Mouse (Mus musculus) Muller cell, postnatal 12 days (primary cell): ENCODE measurements around the gene Eif3i.

Source experiments
- DNase-seq: peaks from one replicate; pipeline ENCODE4 v3.0.0-alpha.2; 2015; ENCODE audit errors: inconsistent ontology term

Gene Eif3i

GRCm38 (mm10) chr4:129618786-129619691 lies 18.6 kb upstream of the Eif3i start, which contains the start of gene Iqcc:
Gene Iqcc (minus strand): TSS chr4:129619099.
- peak; percentile 94 for DNase-seq

DNA sequence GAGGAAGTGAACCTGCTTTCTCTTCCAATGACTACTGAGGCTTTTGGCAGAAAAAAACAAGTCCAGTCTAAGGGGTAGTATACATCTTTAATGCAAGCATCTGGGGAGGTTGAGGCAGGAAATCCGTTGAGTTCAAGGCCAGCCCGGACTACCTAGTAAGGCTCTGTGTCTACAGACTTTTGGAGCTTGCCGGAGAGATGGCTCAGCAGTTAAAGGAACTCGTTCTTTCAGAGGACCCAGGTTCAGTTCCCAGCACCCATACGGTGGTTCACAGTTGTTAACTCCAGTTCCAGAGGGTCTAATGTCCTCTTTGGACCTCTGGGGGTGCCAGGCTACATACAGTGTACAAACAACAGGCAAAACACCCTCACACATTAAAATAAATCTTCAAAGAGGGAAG lies 17.6 kb upstream of the Eif3i start:
- no peak for DNase-seq

DNA sequence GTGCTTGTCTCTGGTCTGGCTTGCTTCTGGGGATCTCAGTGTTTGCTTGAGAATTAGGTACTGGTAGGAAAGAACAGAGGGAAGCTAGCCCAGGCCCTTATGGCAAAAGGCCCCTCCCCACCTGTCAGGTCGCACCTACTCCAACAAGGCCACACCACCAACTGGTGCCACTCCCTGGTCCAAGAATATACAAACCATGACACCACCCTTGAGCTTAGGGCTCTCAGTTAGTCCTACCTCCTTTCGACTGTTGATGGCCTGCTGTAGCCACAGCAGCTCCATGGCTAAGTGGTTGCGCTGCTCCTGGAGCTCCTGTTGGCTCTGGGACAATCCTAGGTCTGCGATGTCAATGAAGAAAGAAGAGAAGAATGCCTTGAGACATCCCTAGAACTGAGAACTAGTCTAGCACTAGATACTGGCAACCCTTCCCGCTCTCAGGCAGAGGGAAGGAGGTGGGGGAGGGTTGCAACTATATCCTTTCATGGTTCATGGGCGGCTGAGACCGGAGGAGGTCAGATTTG lies 16.7 kb upstream of the Eif3i start:
- no peak for DNase-seq

GRCm38 (mm10) chr4:129616631-129617030 lies 16.2 kb upstream of the Eif3i start:
- no peak for DNase-seq

DNA sequence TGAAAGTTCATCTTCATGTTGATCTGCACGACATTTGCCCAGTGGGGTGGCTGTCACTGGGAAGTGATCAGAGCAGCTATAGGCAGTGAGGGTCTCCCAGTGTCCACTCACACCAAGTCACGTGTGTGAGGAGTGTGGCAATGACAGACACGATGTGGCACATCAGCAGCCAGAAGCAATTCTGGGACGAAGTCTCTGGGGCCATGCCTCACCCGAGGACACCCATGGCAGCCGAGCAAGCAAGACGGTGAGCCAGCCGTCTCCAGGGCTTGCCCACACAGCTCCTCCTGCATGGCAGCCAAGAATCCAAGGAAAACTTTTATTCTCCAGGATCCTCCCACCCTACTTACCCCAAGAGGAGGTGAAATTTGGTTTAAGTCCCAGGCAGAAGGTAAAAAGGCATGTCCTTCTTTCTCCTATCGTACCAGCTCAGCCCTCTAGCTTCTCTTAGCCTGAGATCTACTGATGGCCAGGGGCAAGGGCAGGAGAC lies 15.4 kb upstream of the Eif3i start:
- DNase-seq: no peak

GRCm38 (mm10) chr4:129614093-129614492 lies 13.6 kb upstream of the Eif3i start, which contains the start of gene Dcdc2b:
Gene Dcdc2b (minus strand): TSS chr4:129614257.
- no peak for DNase-seq

DNA sequence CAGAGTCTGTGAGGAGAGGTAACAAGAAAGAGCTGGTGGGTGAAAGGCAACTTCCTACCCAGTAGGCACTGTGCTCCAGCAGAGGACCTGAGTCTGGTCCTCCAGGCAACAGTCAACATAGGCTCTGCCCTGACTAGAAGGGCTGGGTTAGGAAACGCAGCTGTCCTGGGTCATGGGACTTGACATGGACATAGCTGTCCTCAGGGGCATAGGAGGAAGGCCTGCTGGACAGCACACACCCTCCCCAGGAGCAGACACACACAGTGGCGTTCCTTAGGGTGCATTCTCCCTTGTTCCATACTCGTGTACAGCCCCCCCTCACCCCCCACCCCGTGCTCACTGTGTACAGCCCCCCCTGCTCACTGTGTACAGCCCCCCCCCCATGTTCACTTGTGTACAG lies 10.0 kb upstream of the Eif3i start:
- DNase-seq: no peak

GRCm38 (mm10) chr4:129610026-129610425 lies 9.6 kb upstream of the Eif3i start:
- no peak for DNase-seq

DNA sequence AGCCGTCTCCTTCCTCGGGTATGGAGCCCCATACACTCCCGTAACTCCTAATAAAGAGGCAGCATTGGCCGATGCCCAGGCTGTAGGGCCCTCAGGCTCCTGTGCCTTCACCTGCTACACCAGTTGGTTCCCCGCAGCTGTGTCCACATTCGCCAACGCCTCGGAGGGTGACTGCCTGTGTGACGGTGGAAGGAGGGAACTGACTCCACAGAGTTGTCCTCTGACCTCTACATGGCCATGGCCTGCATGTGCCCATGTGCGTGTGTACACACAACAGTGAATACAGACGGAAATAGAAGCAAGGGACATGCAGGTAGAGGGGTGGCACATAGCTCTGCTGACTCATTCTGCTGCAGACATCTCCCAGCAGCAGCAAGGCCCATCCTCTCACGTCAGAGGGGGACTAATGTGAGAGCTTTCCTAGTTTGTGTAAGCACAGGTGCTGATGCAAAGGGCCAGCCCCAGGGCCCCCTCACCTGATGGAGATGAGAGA lies 8.7 kb upstream of the Eif3i start:
- no peak for DNase-seq

GRCm38 (mm10) chr4:129608426-129609025 lies 8.1 kb upstream of the Eif3i start:
- DNase-seq: peak; percentile 59

- no peak for DNase-seq
Measured at GRCm38 (mm10) chr4:129588865-129589264, 11.6 kb downstream of the Eif3i start.

GRCm38 (mm10) chr4:129586943-129587342 lies 13.5 kb downstream of the Eif3i start:
- DNase-seq: no peak

GRCm38 (mm10) chr4:129585773-129586172 lies 14.7 kb downstream of the Eif3i start:
- DNase-seq: no peak

- DNase-seq: peak; percentile 92
Measured at GRCm38 (mm10) chr4:129584884-129585608, 15.4 kb downstream of the Eif3i start.

DNA sequence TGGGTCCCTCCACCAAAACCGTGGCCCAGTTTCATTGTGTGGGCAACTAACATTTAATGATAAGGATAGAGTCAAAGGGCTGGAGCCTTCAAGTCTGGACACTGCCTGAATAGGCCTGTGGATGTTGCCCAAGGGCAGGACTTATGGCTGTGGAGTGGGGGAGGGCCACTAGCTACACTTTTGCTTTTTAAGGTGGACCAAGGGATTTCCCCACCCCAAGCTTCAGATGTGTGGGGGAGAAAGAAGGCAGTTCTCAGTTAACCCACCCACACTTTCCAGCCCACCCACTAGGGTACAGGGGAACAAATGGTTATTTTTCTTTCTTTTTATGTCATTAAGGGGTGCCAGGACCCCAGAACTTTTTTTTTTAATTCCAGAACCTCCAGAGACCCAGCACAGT lies 16.1 kb downstream of the Eif3i start:
- DNase-seq: no peak

DNA sequence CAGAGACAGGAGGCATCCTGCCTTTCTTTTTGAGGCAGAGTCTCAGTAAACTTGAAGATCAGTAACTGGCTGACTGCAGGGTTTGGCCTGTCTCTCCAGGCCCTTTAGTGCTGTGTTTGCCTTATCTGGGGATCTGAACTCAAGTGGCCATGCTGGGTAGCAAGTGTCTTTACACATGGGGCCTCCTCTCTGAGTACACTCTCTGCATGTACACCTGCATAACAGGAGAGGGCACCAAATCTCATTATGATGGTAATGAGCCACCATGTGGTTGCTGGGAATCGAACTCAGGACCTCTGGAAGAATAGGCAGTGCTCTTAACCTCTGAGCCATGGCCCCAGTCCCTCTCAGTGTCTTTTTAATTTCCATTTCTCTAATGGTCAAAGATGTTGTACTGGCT lies 18.2 kb downstream of the Eif3i start:
- DNase-seq: no peak

- no peak for DNase-seq
Measured at GRCm38 (mm10) chr4:129580347-129580746, 20.1 kb downstream of the Eif3i start.

DNA sequence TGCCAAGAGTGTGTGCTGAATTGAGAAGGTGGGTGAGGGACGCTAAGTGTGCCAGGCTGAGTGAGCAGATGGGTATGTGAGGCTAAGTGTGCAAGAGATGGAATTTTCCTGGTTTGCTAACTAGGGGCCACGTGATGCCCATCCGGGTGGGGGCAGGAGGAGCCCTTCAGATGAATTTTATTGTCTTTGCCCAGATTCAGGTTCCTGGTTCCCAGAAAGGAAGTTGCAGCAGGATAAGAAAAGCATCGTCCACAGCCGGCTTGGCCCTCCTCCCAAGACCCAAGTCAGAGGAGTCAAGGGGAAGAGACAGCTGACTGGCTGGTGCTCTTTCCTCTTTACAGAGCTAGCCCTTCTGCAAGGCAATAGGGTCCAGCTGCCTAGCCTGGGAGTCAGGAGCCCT lies 22.0 kb downstream of the Eif3i start, which contains the start of gene Fam167b:
Gene Fam167b (minus strand): TSS at position 84 of the 400 bp plus-strand sequence.
- no peak for DNase-seq

- DNase-seq: no peak
Measured at GRCm38 (mm10) chr4:129577688-129578087, 22.8 kb downstream of the Eif3i start.

DNA sequence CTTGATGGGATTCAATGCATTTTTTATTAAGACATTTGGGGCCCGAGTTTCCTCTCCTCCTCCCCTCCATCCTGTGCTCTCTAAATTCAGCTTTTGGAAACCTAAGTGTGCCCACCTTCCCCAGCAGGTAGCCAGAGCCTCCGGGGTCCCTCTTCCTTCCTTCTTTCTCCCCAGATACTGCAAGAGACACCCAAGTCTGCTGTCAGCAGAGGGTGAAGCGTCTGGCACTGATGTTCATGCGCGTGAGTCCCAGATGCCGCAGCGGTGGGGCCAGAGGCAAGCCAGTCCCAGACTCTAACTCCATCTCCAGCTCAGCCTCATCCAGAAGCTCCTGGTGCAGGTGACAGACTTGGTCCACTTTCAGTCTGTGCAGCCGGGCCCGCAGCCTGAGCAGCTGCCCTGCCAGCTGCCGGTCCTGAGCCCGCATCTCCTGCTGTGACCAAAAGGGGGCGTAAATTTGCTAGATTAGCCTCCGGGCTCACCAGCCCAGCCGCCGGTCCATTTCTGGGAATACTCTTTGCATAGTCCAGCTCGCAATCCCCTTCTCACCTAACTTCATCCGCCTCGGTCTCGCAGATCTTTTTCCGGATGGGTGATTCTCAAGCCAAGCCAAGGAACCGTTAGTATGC lies 23.5 kb downstream of the Eif3i start:
- DNase-seq: peak; percentile 60

GRCm38 (mm10) chr4:129575171-129575844 lies 25.1 kb downstream of the Eif3i start:
- peak; percentile 37 for DNase-seq
